Mouse (Mus musculus) MEL (cell line): ENCODE measurements around the gene BC037034.

Experiments used
- CTCF ChIP-seq, 3 experiments: IDR thresholded peaks in 2 of 3; conservative IDR thresholded peaks in 1 of 3; 2 replicates each; pipeline ENCODE4 v1.5.1; 2011 to 2012; ENCODE audit warnings: low read length in 3 of 3, low read depth in 2 of 3, mild to moderate bottlenecking in 2 of 3, improper control_type of control experiment in 1 of 3, inconsistent platforms in 1 of 3, mixed read lengths in 1 of 3, moderate library complexity in 1 of 3; ENCODE audit not compliant: control insufficient read depth in 1 of 3, insufficient read depth in 1 of 3, poor library complexity in 1 of 3, severe bottlenecking in 1 of 3
- E2F4 ChIP-seq: IDR thresholded peaks from 2 replicates; pipeline ENCODE4 v1.6.1; 2011; ENCODE audit warnings: low read depth, low read length, improper control_type of control experiment, borderline replicate concordance
- EP300 ChIP-seq, 2 experiments: IDR thresholded peaks; 2 replicates each; pipeline ENCODE4 v1.6.1; 2011; ENCODE audit warnings: improper control_type of control experiment in 2 of 2, low read length in 2 of 2, low read depth in 1 of 2, mild to moderate bottlenecking in 1 of 2
- HCFC1 ChIP-seq: IDR thresholded peaks from 2 replicates; pipeline ENCODE4 v1.6.1; 2012; ENCODE audit warnings: low read depth, mild to moderate bottlenecking, inconsistent platforms, low read length, improper control_type of control experiment, moderate library complexity
- MXI1 ChIP-seq: IDR thresholded peaks from 2 replicates; pipeline ENCODE4 v1.6.1; 2011; ENCODE audit warnings: mild to moderate bottlenecking, low read depth, low read length, improper control_type of control experiment
- POLR2A ChIP-seq, 2 experiments: IDR thresholded peaks; 2 replicates each; pipeline ENCODE4 v1.6.1; 2011 to 2012; ENCODE audit warnings: low read length in 2 of 2, mild to moderate bottlenecking in 2 of 2, control low read depth in 1 of 2, improper control_type of control experiment in 1 of 2, low read depth in 1 of 2, moderate library complexity in 1 of 2; ENCODE audit not compliant: control insufficient read depth in 1 of 2, insufficient read depth in 1 of 2, poor library complexity in 1 of 2
- TAL1 ChIP-seq: IDR thresholded peaks from 2 replicates; pipeline ENCODE4 v1.6.1; 2012; ENCODE audit warnings: mild to moderate bottlenecking, inconsistent platforms, low read length, moderate library complexity, mixed read lengths
- USF2 ChIP-seq, 2 experiments: IDR thresholded peaks; 2 replicates each; pipeline ENCODE4 v1.6.1; 2011 to 2012; ENCODE audit warnings: improper control_type of control experiment in 2 of 2, low read length in 2 of 2, borderline replicate concordance in 1 of 2, inconsistent platforms in 1 of 2, low read depth in 1 of 2, mild to moderate bottlenecking in 1 of 2; ENCODE audit not compliant: insufficient read depth in 1 of 2
- ZC3H11A ChIP-seq: IDR thresholded peaks from 2 replicates; pipeline ENCODE4 v1.6.1; 2012; ENCODE audit warnings: low read depth, mild to moderate bottlenecking, inconsistent platforms, low read length, improper control_type of control experiment
- ZNF384 ChIP-seq: IDR thresholded peaks from 2 replicates; pipeline ENCODE4 v1.6.1; 2012; ENCODE audit warnings: low read depth, mild to moderate bottlenecking, inconsistent platforms, low read length, improper control_type of control experiment

- no peak for TF ChIP-seq POLR2A (IDR thresholded peaks at IDR 0.05; ENCODE audit: control insufficient read depth in 1 of 2, insufficient read depth in 1 of 2, low read depth in 1 of 2, low read length in 2 of 2, poor library complexity in 1 of 2)
- TF ChIP-seq USF2 (IDR thresholded peaks at IDR 0.05; ENCODE audit: borderline replicate concordance in 1 of 2, insufficient read depth in 1 of 2, low read depth in 1 of 2, low read length in 2 of 2) = no peak
- no peak for TF ChIP-seq HCFC1
- TF ChIP-seq TAL1 = no peak
- TF ChIP-seq ZNF384 = no peak
- no peak for TF ChIP-seq ZC3H11A
- no peak for TF ChIP-seq EP300 (IDR thresholded peaks at IDR 0.05; ENCODE audit: low read depth in 1 of 2, low read length in 2 of 2)
- no peak for TF ChIP-seq MXI1
- TF ChIP-seq E2F4 = no peak
- TF ChIP-seq CTCF (IDR thresholded peaks at IDR 0.05 in 2 of 3, conservative IDR thresholded peaks at IDR 0.05 in 1 of 3; ENCODE audit: control insufficient read depth in 1 of 3, insufficient read depth in 1 of 3, low read depth in 2 of 3, low read length in 3 of 3, poor library complexity in 1 of 3, severe bottlenecking in 1 of 3) = no peak
Measured at GRCm38 (mm10) chr5:138225700-138226099, 38.1 kb downstream of the BC037034 start, which contains the start of gene Nxpe5.
